Mouse (Mus musculus) urinary bladder, postnatal 14 days (tissue): ENCODE results near the gene Cd151.

Source experiments
- DNase-seq: peaks from one replicate; pipeline ENCODE4 v3.0.0; 2021; ENCODE audit warnings: low spot score

Gene Cd151

DNA sequence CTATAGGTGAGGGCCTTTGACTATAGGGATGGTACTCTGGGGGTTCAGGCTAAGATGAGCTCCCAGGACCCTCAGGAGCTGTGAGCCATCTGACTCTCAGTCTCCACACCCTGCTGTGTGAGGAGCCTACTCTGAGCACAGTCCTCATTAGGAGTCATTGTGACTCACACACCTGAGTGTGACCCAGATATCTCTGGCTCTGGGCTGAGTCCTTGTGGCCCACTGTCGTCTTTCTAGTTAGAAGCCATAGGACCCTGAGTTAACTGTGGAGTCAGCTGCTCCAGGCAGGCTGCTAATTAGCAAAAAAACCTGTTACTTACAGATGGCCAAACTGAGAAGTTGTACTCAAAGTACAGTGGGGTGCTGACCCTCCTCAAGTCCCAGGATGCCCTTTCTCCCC is 26.5 kb downstream of the Cd151 start:
- DNase-seq = no peak

GRCm38 (mm10) chr7:141495379-141495778 is 28.2 kb downstream of the Cd151 start:
- no peak for DNase-seq

GRCm38 (mm10) chr7:141495940-141496339 is 28.7 kb downstream of the Cd151 start:
- no peak for DNase-seq

DNA sequence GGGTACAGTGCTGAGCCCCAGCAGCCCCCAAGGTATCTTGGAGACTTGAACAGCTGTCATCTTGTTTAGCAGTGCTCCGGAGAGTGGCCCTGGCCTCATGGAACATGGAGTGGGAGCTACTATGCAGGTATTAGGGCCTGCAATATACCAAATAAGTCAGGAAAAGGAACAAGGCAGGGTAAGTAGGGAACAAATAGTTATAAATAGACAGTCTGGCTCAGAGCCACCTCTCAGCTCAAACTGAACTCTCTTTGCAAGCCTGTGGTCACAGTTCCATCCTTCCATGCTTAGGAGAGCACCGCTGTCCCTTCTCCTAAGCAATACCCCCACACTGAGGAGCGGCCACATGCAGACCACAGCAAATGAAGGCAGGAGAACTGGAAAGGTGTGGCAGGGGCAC is 30.4 kb downstream of the Cd151 start:
- no peak for DNase-seq

DNA sequence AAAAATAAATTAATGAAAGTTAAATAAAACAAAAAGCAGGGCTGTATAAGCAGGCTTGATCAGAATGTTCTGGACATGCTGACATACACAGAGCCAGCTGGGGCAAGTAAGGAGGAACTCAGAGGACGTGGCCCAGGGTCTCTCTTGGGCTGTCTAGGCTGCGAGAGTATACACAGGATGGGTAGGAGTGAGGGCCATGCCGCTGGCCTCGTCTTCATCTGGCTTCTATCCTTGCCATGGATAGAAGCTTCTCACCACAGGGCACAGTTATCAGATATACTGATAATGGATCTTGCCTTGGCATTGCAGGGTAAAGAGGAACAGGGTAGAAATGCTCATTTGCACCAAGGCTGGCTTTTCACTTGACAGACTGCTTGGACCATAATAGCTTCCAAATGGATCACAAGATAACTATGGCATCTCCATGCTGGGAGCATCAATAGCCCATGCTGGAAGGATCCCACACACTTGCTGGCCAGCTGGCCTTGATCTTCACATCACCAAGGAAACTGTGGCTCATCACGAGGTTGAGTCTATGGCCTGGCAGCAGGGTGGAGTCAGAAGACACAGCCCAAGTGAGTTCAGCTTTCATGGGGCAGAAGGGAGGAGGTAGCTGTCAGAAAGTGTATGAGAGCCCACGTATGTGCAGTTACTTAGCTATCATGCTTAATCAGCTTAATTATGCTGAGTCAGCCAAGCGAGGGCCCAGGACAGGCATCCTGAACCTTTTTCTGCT is 34.8 kb downstream of the Cd151 start:
- no peak for DNase-seq

GRCm38 (mm10) chr7:141502556-141502905 is 35.3 kb downstream of the Cd151 start:
- DNase-seq = no peak

DNA sequence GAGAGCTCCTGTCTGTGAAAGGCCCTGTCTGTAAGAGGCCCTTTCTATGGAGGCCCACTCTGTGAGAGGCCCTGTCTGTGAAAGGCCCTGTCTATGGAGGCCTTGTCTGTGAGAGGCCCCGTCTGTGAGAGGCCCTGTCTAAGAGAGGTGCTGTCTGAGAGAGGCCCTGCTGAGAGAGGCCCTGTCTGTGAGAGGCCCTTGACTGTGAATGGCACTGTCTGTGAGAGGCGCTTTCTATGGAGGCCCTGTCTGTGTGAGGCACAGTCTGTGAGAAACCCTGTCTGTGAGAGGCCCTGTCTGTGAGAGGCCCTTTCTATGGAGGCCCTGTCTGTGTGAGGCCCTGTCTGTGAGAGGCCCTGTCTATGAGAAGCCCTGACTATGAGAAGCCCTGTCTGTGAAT is 39.1 kb downstream of the Cd151 start:
- DNase-seq = no peak

- DNase-seq = no peak
These were observed 41.0 kb downstream of the Cd151 start for GRCm38 (mm10) chr7:141508160-141508559.

GRCm38 (mm10) chr7:141510196-141510595 is 43.0 kb downstream of the Cd151 start:
- no peak for DNase-seq

DNA sequence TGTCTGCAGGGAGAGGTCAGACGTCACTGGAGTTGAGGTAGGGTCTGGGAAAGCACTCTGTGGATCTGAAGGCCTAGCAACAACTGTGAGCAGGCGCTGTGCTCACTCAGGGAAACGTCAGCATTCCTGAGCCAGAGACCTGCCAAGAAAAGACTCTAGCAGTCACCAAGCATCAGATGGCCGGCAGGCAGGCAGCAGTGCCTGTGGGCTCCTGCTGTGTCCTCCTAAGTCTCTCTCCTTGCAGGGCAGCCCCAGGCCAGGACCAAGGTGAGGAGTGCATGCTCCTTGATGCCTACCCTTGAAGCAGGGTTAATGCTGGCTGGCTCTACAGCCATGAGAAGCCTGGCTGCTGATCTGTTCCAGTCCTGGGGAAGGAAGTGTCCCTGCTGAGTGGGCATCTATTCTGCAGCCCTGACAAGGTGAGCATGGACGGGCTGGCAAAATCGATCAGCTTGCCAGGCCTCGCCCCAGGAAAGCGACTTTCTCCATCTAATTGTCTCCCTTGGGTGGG is 43.5 kb downstream of the Cd151 start:
- DNase-seq = no peak

GRCm38 (mm10) chr7:141517638-141518037 is 50.4 kb downstream of the Cd151 start:
- no peak for DNase-seq

- DNase-seq = no peak
These were observed 51.1 kb downstream of the Cd151 start for GRCm38 (mm10) chr7:141518296-141518695.

- no peak for DNase-seq
These were observed 51.7 kb downstream of the Cd151 start for GRCm38 (mm10) chr7:141518926-141519325.

DNA sequence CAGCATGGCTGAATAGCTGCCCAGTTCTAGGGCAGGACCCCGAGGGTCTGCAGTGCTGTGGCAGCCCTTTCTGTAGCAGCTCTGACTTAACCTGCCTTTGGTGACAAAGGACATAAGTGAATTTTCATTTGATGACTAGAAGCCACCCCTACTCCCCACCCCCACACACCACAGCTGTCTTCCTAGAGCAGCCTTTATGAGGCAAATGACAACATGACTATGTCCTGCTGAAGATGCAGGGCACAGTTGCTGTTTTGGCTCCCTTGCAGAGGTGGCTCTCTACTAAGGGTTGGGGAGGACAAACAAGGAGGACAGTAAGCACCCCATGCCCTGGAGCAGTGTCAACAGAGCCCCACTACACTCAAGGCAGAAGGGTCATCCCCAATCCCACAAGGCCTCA is 52.6 kb downstream of the Cd151 start:
- no peak for DNase-seq
